Mouse (Mus musculus): Measurements from ENCODE around the gene Cacnb3. TPM values are rescaled to one million over a fixed set of nuclear protein-coding genes. Genes with fewer than 3 reads are reported as not detected.

Cacnb3 gene
- polyA plus RNA-seq, 1 experiment from 2014 or later: 28.9 TPM

GRCm38 (mm10) chr15:98683177-98683576, 52.5 kb downstream of the Cacnb3 start:
- WGBS: 53% methylated on average over 10 of the region's 10 CpGs
- Histone ChIP-seq H3K4me1 (ENCODE audit: insufficient read depth) (no peaks in the 10 kb centered on the region), H3K27ac (ENCODE audit: low read depth) (no peak overlapping the region), H3K9me3 (ENCODE audit: low read depth, low read length) (no peaks in the 10 kb centered on the region), H3K36me3 (ENCODE audit: insufficient read depth) (no peaks in the 10 kb centered on the region), H3K27me3 (ENCODE audit: insufficient read depth, low read length) (peaks cover 8% of the 10 kb centered on the region; the same call in 1 of the 2 replicates), H3K9ac (no peak overlapping the region), H3K4me2 (no peak overlapping the region), H3K4me3 (ENCODE audit: low read depth, low read length) (no peak overlapping the region)
- DNase-seq (peak; percentile 50), ATAC-seq (ENCODE audit: insufficient read depth) (no peak)
- no peak for TF ChIP-seq CTCF (IDR thresholded peaks at IDR 0.05; ENCODE audit: low read depth)

- H3K4me1 ChIP-seq (ENCODE audit: insufficient read depth): no peaks in the 10 kb centered on the region
- 61% methylated on average over 1 of the region's 1 CpGs for WGBS
- no peak for ATAC-seq (ENCODE audit: insufficient read depth)
- TF ChIP-seq CTCF (IDR thresholded peaks at IDR 0.05; ENCODE audit: low read depth): no peak
- no peak for DNase-seq
- H3K4me2 ChIP-seq: no peak overlapping the region
- peaks cover 3% of the 10 kb centered on the region; the same call in 1 of the 2 replicates for H3K27me3 ChIP-seq (ENCODE audit: insufficient read depth, low read length)
- no peak overlapping the region for H3K4me3 ChIP-seq (ENCODE audit: low read depth, low read length)
- no peak overlapping the region for H3K27ac ChIP-seq (ENCODE audit: low read depth)
- H3K9me3 ChIP-seq (ENCODE audit: low read depth, low read length): no peaks in the 10 kb centered on the region
- no peaks in the 10 kb centered on the region for H3K36me3 ChIP-seq (ENCODE audit: insufficient read depth)
- H3K9ac ChIP-seq: no peak overlapping the region
These were observed 53.1 kb downstream of the Cacnb3 start for GRCm38 (mm10) chr15:98683746-98684145.

GRCm38 (mm10) chr15:98685926-98686325, 55.3 kb downstream of the Cacnb3 start:
- Histone ChIP-seq H3K4me2 (no peak overlapping the region), H3K9ac (no peak overlapping the region), H3K9me3 (ENCODE audit: low read depth, low read length) (no peaks in the 10 kb centered on the region), H3K27me3 (ENCODE audit: insufficient read depth, low read length) (no peaks in the 10 kb centered on the region), H3K4me1 (ENCODE audit: insufficient read depth) (no peaks in the 10 kb centered on the region), H3K4me3 (ENCODE audit: low read depth, low read length) (no peak overlapping the region), H3K27ac (ENCODE audit: low read depth) (no peak overlapping the region), H3K36me3 (ENCODE audit: insufficient read depth) (no peaks in the 10 kb centered on the region)
- 63% methylated on average over 3 of the region's 3 CpGs for WGBS
- peak; percentile 13; the same call in 1 of the 2 replicates for TF ChIP-seq CTCF (IDR thresholded peaks at IDR 0.05; ENCODE audit: low read depth)
- ATAC-seq (ENCODE audit: insufficient read depth) (no peak), DNase-seq (no peak)

GRCm38 (mm10) chr15:98689682-98690081, 59.0 kb downstream of the Cacnb3 start:
- Histone ChIP-seq H3K27ac (ENCODE audit: low read depth) (no peak overlapping the region), H3K27me3 (ENCODE audit: insufficient read depth, low read length) (no peaks in the 10 kb centered on the region), H3K4me3 (ENCODE audit: low read depth, low read length) (no peak overlapping the region), H3K9ac (no peak overlapping the region), H3K9me3 (ENCODE audit: low read depth, low read length) (no peaks in the 10 kb centered on the region), H3K4me2 (no peak overlapping the region), H3K36me3 (ENCODE audit: insufficient read depth) (no peaks in the 10 kb centered on the region), H3K4me1 (ENCODE audit: insufficient read depth) (peaks cover 6% of the 10 kb centered on the region; the same call in 1 of the 2 replicates)
- no peak for ATAC-seq (ENCODE audit: insufficient read depth)
- 74% methylated on average over 2 of the region's 2 CpGs for WGBS
- TF ChIP-seq CTCF (IDR thresholded peaks at IDR 0.05; ENCODE audit: low read depth): no peak
- DNase-seq: no peak

- no peak for TF ChIP-seq CTCF (IDR thresholded peaks at IDR 0.05; ENCODE audit: low read depth)
- Histone ChIP-seq H3K9ac (no peak overlapping the region), H3K4me3 (ENCODE audit: low read depth, low read length) (no peak overlapping the region), H3K27me3 (ENCODE audit: insufficient read depth, low read length) (no peaks in the 10 kb centered on the region), H3K9me3 (ENCODE audit: low read depth, low read length) (no peaks in the 10 kb centered on the region), H3K4me1 (ENCODE audit: insufficient read depth) (peaks cover 6% of the 10 kb centered on the region; the same call in 1 of the 2 replicates), H3K36me3 (ENCODE audit: insufficient read depth) (no peaks in the 10 kb centered on the region), H3K27ac (ENCODE audit: low read depth) (no peak overlapping the region), H3K4me2 (no peak overlapping the region)
- WGBS: 44% methylated on average over 7 of the region's 7 CpGs
- ATAC-seq (ENCODE audit: insufficient read depth) (no peak), DNase-seq (no peak)
These were observed 61.0 kb downstream of the Cacnb3 start for GRCm38 (mm10) chr15:98691486-98692147.

GRCm38 (mm10) chr15:98692171-98692715, 61.6 kb downstream of the Cacnb3 start:
- Histone ChIP-seq H3K4me2 (0 out of 2 replicates have a peak overlapping the region, but pooled peaks have one; percentile 10), H3K4me3 (ENCODE audit: low read depth, low read length) (no peak overlapping the region), H3K27me3 (ENCODE audit: insufficient read depth, low read length) (no peaks in the 10 kb centered on the region), H3K36me3 (ENCODE audit: insufficient read depth) (no peaks in the 10 kb centered on the region), H3K9me3 (ENCODE audit: low read depth, low read length) (no peaks in the 10 kb centered on the region), H3K4me1 (ENCODE audit: insufficient read depth) (peaks cover 6% of the 10 kb centered on the region; the same call in 1 of the 2 replicates), H3K27ac (ENCODE audit: low read depth) (peak overlapping the region; percentile 10; the same call in 1 of the 2 replicates), H3K9ac (no peak overlapping the region)
- 17% methylated on average over 11 of the region's 11 CpGs for WGBS
- no peak for TF ChIP-seq CTCF (IDR thresholded peaks at IDR 0.05; ENCODE audit: low read depth)
- DNase-seq: peak; percentile 75
- ATAC-seq (ENCODE audit: insufficient read depth): peak; percentile 75

Other genes starting within 250 kb of the Cacnb3 start
- gene Olfr283, start 249.9 kb upstream of the Cacnb3 start, polyA plus RNA-seq (2014; fragmentation: Nextera tagmentation; extraction: Ambion mirVana): not detected in 2 replicates
- not detected in 2 replicates for gene Olfr282, start 199.6 kb upstream of the Cacnb3 start, polyA plus RNA-seq (2014; fragmentation: Nextera tagmentation; extraction: Ambion mirVana)
- not detected in 2 replicates for gene Olfr281, start 178.3 kb upstream of the Cacnb3 start, polyA plus RNA-seq (2014; fragmentation: Nextera tagmentation; extraction: Ambion mirVana)
- gene OR5BS1P, start 160.9 kb upstream of the Cacnb3 start, polyA plus RNA-seq (2014; fragmentation: Nextera tagmentation; extraction: Ambion mirVana): not detected in 2 replicates
- gene Lalba, start 148.1 kb upstream of the Cacnb3 start, polyA plus RNA-seq (2014; fragmentation: Nextera tagmentation; extraction: Ambion mirVana): 0.50 and 0.68 TPM in 2 replicates
- not detected in 2 replicates for gene Olfr279, start 138.4 kb upstream of the Cacnb3 start, polyA plus RNA-seq (2014; fragmentation: Nextera tagmentation; extraction: Ambion mirVana)
- gene Kansl2, start 96.6 kb upstream of the Cacnb3 start, polyA plus RNA-seq (2014; fragmentation: Nextera tagmentation; extraction: Ambion mirVana): 113 and 121 TPM in 2 replicates
- gene Ccnt1, start 59.9 kb upstream of the Cacnb3 start, polyA plus RNA-seq (2014; fragmentation: Nextera tagmentation; extraction: Ambion mirVana): 57.7 and 58.5 TPM in 2 replicates
- 0.50 TPM in 1 of 2 replicates, not detected in the other for gene 4930415O20Rik, start 59.8 kb upstream of the Cacnb3 start, polyA plus RNA-seq (2014; fragmentation: Nextera tagmentation; extraction: Ambion mirVana)
- gene Adcy6, start 20.8 kb upstream of the Cacnb3 start, polyA plus RNA-seq (2014; fragmentation: Nextera tagmentation; extraction: Ambion mirVana): 20.5 and 21.8 TPM in 2 replicates
- gene Ddx23, start 32.1 kb downstream of the Cacnb3 start, polyA plus RNA-seq (2014; fragmentation: Nextera tagmentation; extraction: Ambion mirVana): 27.2 and 28.7 TPM in 2 replicates
- 0.57 and 0.67 TPM in 2 replicates for gene Rnd1, start 46.6 kb downstream of the Cacnb3 start, polyA plus RNA-seq (2014; fragmentation: Nextera tagmentation; extraction: Ambion mirVana)
- 0.28 and 1.1 TPM in 2 replicates for gene Ccdc65, start 77.4 kb downstream of the Cacnb3 start, polyA plus RNA-seq (2014; fragmentation: Nextera tagmentation; extraction: Ambion mirVana)
- gene Fkbp11, start 97.4 kb downstream of the Cacnb3 start, polyA plus RNA-seq (2014; fragmentation: Nextera tagmentation; extraction: Ambion mirVana): 29.7 and 32.9 TPM in 2 replicates
- gene Arf3, start 132.4 kb downstream of the Cacnb3 start, polyA plus RNA-seq (2014; fragmentation: Nextera tagmentation; extraction: Ambion mirVana): 35.4 and 42.5 TPM in 2 replicates
- gene Wnt10b, start 147.3 kb downstream of the Cacnb3 start, polyA plus RNA-seq (2014; fragmentation: Nextera tagmentation; extraction: Ambion mirVana): 0.11 TPM in 1 of 2 replicates, not detected in the other
- gene Wnt1, start 159.0 kb downstream of the Cacnb3 start, polyA plus RNA-seq (2014; fragmentation: Nextera tagmentation; extraction: Ambion mirVana): not detected in 2 replicates
- 0.04 and 0.12 TPM in 2 replicates for gene Ddn, start 178.7 kb downstream of the Cacnb3 start, polyA plus RNA-seq (2014; fragmentation: Nextera tagmentation; extraction: Ambion mirVana)
- 93.4 and 93.7 TPM in 2 replicates for gene Prkag1, start 200.7 kb downstream of the Cacnb3 start, polyA plus RNA-seq (2014; fragmentation: Nextera tagmentation; extraction: Ambion mirVana)
- 17.1 and 19.3 TPM in 2 replicates for gene Kmt2d, start 240.4 kb downstream of the Cacnb3 start, polyA plus RNA-seq (2014; fragmentation: Nextera tagmentation; extraction: Ambion mirVana)

All from lung, embryonic 14.5 days (tissue).